17 mouse cellular contexts compared by ENCODE assay signal in the genomic region with DNA sequence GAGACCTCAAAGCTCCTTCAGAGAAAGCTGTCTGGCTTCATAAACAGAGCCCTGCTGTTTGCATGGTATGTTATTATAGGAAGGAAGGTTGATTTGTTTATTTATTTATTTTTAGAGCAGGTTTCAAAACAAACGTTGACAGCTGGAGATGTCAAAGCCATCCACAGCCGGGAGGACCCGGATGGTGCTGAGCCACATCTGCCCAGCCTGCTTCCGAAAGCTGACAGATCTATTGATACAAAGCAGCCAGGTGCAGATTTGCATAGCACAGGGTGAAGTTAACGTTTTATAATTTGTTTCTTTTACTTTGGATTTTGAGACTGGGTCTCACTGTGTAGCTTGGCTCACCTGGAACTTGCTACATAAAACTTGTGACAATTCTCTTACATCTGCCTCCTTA.
A peak's percentile ranks its signal among the peaks of the same experiment; 100 is the strongest.
DNase-seq lines count a peak whose midpoint lies in the region; ATAC-seq and TF ChIP-seq lines count a peak whose summit lies in the region.
"Had no signal": no experiment of that assay in that cellular context is flagged by ENCODE, and none has a peak within 500 bp of the region (broad histone marks: within the 10 kb centered on the region; RNA-seq: fewer than 3 reads in every experiment).

No protein-coding gene starts in this region.

- H3K4me1 ChIP-seq in heart, adult 2 months (ENCODE audit: control insufficient read depth, insufficient read depth, low read length) = peaks cover 1% of the 10 kb centered on the region; the same call in 1 of the 2 replicates
- no peaks in the 10 kb centered on the region for H3K4me1 ChIP-seq in heart, postnatal 0 days (ENCODE audit: control insufficient read depth, insufficient read depth)
- H3K4me1 ChIP-seq in hindbrain, embryonic 16.5 days (ENCODE audit: control insufficient read depth, insufficient read depth, low read depth, low read length) = no peaks in the 10 kb centered on the region
- H3K4me1 ChIP-seq: embryonic facial prominence, embryonic 15.5 days; forebrain, embryonic 10.5 days; hindbrain, embryonic 12.5 days; intestine, embryonic 15.5 days had no signal

- H3K9me3 ChIP-seq in heart, postnatal 0 days (replicated peaks; ENCODE audit: control insufficient read depth, low read length) = no peaks in the 10 kb centered on the region
- H3K9me3 ChIP-seq in hindbrain, embryonic 16.5 days (ENCODE audit: control insufficient read depth, low read length) = no peaks in the 10 kb centered on the region
- H3K9me3 ChIP-seq: embryonic facial prominence, embryonic 15.5 days; forebrain, embryonic 10.5 days; hindbrain, embryonic 12.5 days; intestine, embryonic 15.5 days had no signal

- no peak for ATAC-seq in heart, postnatal 0 days (ENCODE audit: insufficient read depth, low read depth)
- no peak for ATAC-seq in hindbrain, embryonic 16.5 days
- ATAC-seq: forebrain, embryonic 14.5 days; intestine, embryonic 15.5 days had no signal

- no peaks in the 10 kb centered on the region for H3K36me3 ChIP-seq in heart, adult 2 months (ENCODE audit: control insufficient read depth, insufficient read depth, low read length)
- H3K36me3 ChIP-seq in heart, postnatal 0 days (replicated peaks; ENCODE audit: control insufficient read depth, insufficient read depth, low read length) = no peaks in the 10 kb centered on the region
- no peaks in the 10 kb centered on the region for H3K36me3 ChIP-seq in hindbrain, embryonic 16.5 days (ENCODE audit: control insufficient read depth, insufficient read depth, low read length)
- H3K36me3 ChIP-seq: embryonic facial prominence, embryonic 15.5 days; forebrain, embryonic 10.5 days; hindbrain, embryonic 12.5 days; intestine, embryonic 15.5 days had no signal

- TF ChIP-seq EP300 in heart, adult 2 months (IDR thresholded peaks at IDR 0.05; ENCODE audit: insufficient read depth, low read depth, low read length) = no peak
- TF ChIP-seq EP300 in heart, postnatal 0 days (IDR thresholded peaks at IDR 0.05; ENCODE audit: low read depth) = no peak

- intact Hi-C loops in heart, adult 2 months (cut with DNase I) = no loop called here
- intact Hi-C loops in heart, postnatal 10 days (cut with DNase I) = no loop called here

- H3K27me3 ChIP-seq in heart, adult 2 months (ENCODE audit: control insufficient read depth, insufficient read depth, low read length) = no peaks in the 10 kb centered on the region
- H3K27me3 ChIP-seq in heart, postnatal 0 days (ENCODE audit: control insufficient read depth, insufficient read depth, low read length) = no peaks in the 10 kb centered on the region
- no peaks in the 10 kb centered on the region for H3K27me3 ChIP-seq in hindbrain, embryonic 16.5 days (replicated peaks; ENCODE audit: control insufficient read depth, insufficient read depth, low read length)
- H3K27me3 ChIP-seq: embryonic facial prominence, embryonic 15.5 days; hindbrain, embryonic 12.5 days; intestine, embryonic 15.5 days had no signal

- H3K4me3 ChIP-seq in heart, adult 2 months = no peak overlapping the region
- H3K4me3 ChIP-seq in heart, postnatal 0 days (ENCODE audit: low read depth, low read length) = no peak overlapping the region
- H3K4me3 ChIP-seq in hindbrain, embryonic 16.5 days (ENCODE audit: low read length) = no peak overlapping the region
- H3K4me3 ChIP-seq: embryonic facial prominence, embryonic 15.5 days; erythroblast, embryonic 14.5 days; forebrain, embryonic 10.5 days; hindbrain, embryonic 12.5 days; intestine, embryonic 15.5 days had no signal

- 48% methylated on average over 5 of the region's 5 CpGs for WGBS in heart, adult 2 months
- 47% methylated on average over 5 of the region's 5 CpGs for WGBS in heart, postnatal 0 days
- 52% methylated on average over 5 of the region's 5 CpGs for WGBS in hindbrain, embryonic 16.5 days

- peak overlapping the region; percentile 84 for H3K27ac ChIP-seq in heart, adult 2 months
- peak overlapping the region; percentile 47; the same call in 1 of the 2 replicates for H3K27ac ChIP-seq in heart, postnatal 0 days (ENCODE audit: low read depth)
- H3K27ac ChIP-seq in hindbrain, embryonic 16.5 days (ENCODE audit: low read depth, low read length) = no peak overlapping the region
- H3K27ac ChIP-seq: embryonic facial prominence, embryonic 15.5 days; forebrain, embryonic 10.5 days; hindbrain, embryonic 12.5 days; intestine, embryonic 15.5 days had no signal

- no peak for TF ChIP-seq POLR2A in heart, adult 2 months (IDR thresholded peaks at IDR 0.05; ENCODE audit: insufficient read depth, low read depth, low read length)

- DNase-seq in embryo, embryonic 11 days = peak; percentile 19
- no peak for DNase-seq in embryo, embryonic 10 days (ENCODE audit: low spot score)
- no peak for DNase-seq in heart, adult 2 months
- no peak for DNase-seq in heart, postnatal 10 days
- DNase-seq in heart, postnatal 0 days (ENCODE audit: low spot score) = no peak
- no peak for DNase-seq in heart, adult 8-10 months (ENCODE audit: low spot score)
- DNase-seq: adrenal gland, postnatal 10 days; cerebellum, adult 11 months; cerebellum, adult 8-10 months; gastrocnemius, postnatal 10 days had no signal

- no peak overlapping the region for H3K4me2 ChIP-seq in heart, postnatal 0 days (ENCODE audit: low read depth, low read length)
- no peak overlapping the region for H3K4me2 ChIP-seq in hindbrain, embryonic 16.5 days (ENCODE audit: low read length)
- H3K4me2 ChIP-seq: embryonic facial prominence, embryonic 15.5 days; hindbrain, embryonic 12.5 days; intestine, embryonic 15.5 days had no signal

- TF ChIP-seq CTCF in heart, adult 2 months (IDR thresholded peaks at IDR 0.05) = no peak
- TF ChIP-seq CTCF in heart, postnatal 0 days (IDR thresholded peaks at IDR 0.05; ENCODE audit: low read depth) = no peak

- H3K9ac ChIP-seq in heart, adult 2 months (ENCODE audit: low read depth, low read length) = no peak overlapping the region
- H3K9ac ChIP-seq in heart, postnatal 0 days (replicated peaks; ENCODE audit: low read depth, low read length) = no peak overlapping the region
- no peak overlapping the region for H3K9ac ChIP-seq in hindbrain, embryonic 16.5 days (ENCODE audit: low read depth, low read length)
- H3K9ac ChIP-seq: embryonic facial prominence, embryonic 15.5 days; hindbrain, embryonic 12.5 days; intestine, embryonic 15.5 days had no signal

- H3K79me2 ChIP-seq in heart, adult 2 months (replicated peaks; ENCODE audit: control insufficient read depth, insufficient read depth, low read length) = no peaks in the 10 kb centered on the region
